Mouse (Mus musculus): ENCODE results near the gene Hoxc4.

GRCm38 (mm10) chr15:102972753-102973152 lies 46.0 kb upstream of the Hoxc4 start:
- TF ChIP-seq ZC3H11A (IDR thresholded peaks at IDR 0.05; ENCODE audit: borderline replicate concordance, low read depth, low read length) (no peak), MAFK (IDR thresholded peaks at IDR 0.05; ENCODE audit: insufficient read depth, low read depth, low read length) (no peak), HCFC1 (IDR thresholded peaks at IDR 0.05; ENCODE audit: borderline replicate concordance, insufficient read depth, low read length) (no peak), ZNF384 (IDR thresholded peaks at IDR 0.05; ENCODE audit: low read depth, low read length) (no peak)
